In the genomic region with DNA sequence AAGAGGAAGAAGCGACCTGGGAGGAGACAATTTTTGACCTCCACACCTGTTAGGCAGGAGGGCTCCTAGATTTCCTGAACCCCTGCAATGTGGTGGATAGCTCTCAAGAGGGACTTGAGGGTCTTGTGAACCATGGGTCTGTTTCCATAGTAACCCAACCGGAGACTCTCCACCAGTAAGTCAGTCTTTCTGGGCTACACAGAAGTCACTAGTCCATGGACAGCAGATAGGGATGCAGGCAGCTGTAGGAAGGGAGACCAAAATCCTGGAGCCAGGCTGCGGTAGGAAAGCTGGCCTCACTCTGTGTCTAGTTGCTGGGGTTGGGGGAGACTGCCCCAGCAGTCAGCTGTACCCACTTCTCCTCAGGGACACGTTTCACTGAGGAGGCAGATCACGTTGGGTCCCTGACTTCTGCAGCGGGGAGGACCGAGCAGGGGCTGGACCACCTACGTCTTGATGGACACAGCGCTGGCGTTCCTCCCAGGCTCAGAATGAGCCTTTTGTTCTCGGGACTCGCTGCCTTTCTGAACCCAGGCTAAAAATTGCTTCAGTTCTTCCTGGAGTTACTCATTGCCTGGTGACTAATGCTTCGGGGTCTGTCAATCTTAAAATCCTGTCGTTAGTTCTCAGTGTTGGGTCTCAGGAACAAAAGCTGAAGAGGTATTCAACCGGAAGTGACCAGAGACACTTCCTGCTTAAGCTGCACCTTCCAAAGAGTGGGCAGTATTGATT, we compare ENCODE assay signal across 8 mouse cellular contexts. TPM values are rescaled to one million over a fixed set of nuclear protein-coding genes. Genes with fewer than 3 reads are reported as not detected.
DNase-seq lines count a peak whose midpoint lies in the region; ATAC-seq and TF ChIP-seq lines count a peak whose summit lies in the region.
"Had no signal": no experiment of that assay in that cellular context is flagged by ENCODE, and none has a peak within 500 bp of the region (broad histone marks: within the 10 kb centered on the region; RNA-seq: fewer than 3 reads in every experiment).

No protein-coding gene starts in this region.

- H3K4me3 ChIP-seq in lung, embryonic 14.5 days (ENCODE audit: low read depth, low read length): no peak overlapping the region
- H3K4me3 ChIP-seq in embryonic facial prominence, embryonic 12.5 days: no peak overlapping the region
- H3K4me3 ChIP-seq in heart, postnatal 0 days (ENCODE audit: low read depth, low read length): no peak overlapping the region
- H3K4me3 ChIP-seq in midbrain, embryonic 15.5 days: no peak overlapping the region
- H3K4me3 ChIP-seq: liver, embryonic 15.5 days had no signal

- no peak overlapping the region for H3K9ac ChIP-seq in lung, embryonic 14.5 days
- H3K9ac ChIP-seq in embryonic facial prominence, embryonic 12.5 days: no peak overlapping the region
- H3K9ac ChIP-seq in heart, postnatal 0 days (replicated peaks; ENCODE audit: low read depth, low read length): no peak overlapping the region
- H3K9ac ChIP-seq in midbrain, embryonic 15.5 days: no peak overlapping the region
- H3K9ac ChIP-seq: liver, embryonic 15.5 days had no signal

- no peaks in the 10 kb centered on the region for H3K27me3 ChIP-seq in lung, embryonic 14.5 days (ENCODE audit: insufficient read depth, low read length)
- H3K27me3 ChIP-seq in embryonic facial prominence, embryonic 12.5 days: no peaks in the 10 kb centered on the region
- H3K27me3 ChIP-seq in heart, postnatal 0 days (ENCODE audit: control insufficient read depth, insufficient read depth, low read length): no peaks in the 10 kb centered on the region
- no peaks in the 10 kb centered on the region for H3K27me3 ChIP-seq in midbrain, embryonic 15.5 days (replicated peaks)

- no peaks in the 10 kb centered on the region for H3K4me1 ChIP-seq in lung, embryonic 14.5 days (ENCODE audit: insufficient read depth)
- H3K4me1 ChIP-seq in embryonic facial prominence, embryonic 12.5 days: peaks cover 5% of the 10 kb centered on the region; the same call in 1 of the 2 replicates
- no peaks in the 10 kb centered on the region for H3K4me1 ChIP-seq in heart, postnatal 0 days (ENCODE audit: control insufficient read depth, insufficient read depth)
- H3K4me1 ChIP-seq in midbrain, embryonic 15.5 days: 0 out of 2 replicates have a peak, but pooled peaks cover 4% of the 10 kb centered on the region

- no peak for ATAC-seq in lung, embryonic 14.5 days (ENCODE audit: insufficient read depth)
- ATAC-seq in embryonic facial prominence, embryonic 12.5 days (ENCODE audit: insufficient number of reproducible peaks, insufficient read depth, low FRiP score, low TSS enrichment): no peak
- peak; percentile 28; the same call in 1 of the 2 replicates for ATAC-seq in heart, postnatal 0 days (ENCODE audit: insufficient read depth, low read depth)
- peak; percentile 57 for ATAC-seq in midbrain, embryonic 15.5 days (replicated peaks)
- no peak for ATAC-seq in activated CD4-positive, CD25-positive, alpha-beta regulatory T cell, adult 4 months
- no peak for ATAC-seq in erythroblast, adult 5-6 weeks (replicated peaks; ENCODE audit: low FRiP score, poor library complexity, severe bottlenecking)

- peak overlapping the region; percentile 22 for H3K27ac ChIP-seq in lung, embryonic 14.5 days (ENCODE audit: low read depth)
- H3K27ac ChIP-seq in embryonic facial prominence, embryonic 12.5 days: peak overlapping the region; percentile 57; the same call in 1 of the 2 replicates
- peak overlapping the region; percentile 36 for H3K27ac ChIP-seq in heart, postnatal 0 days (ENCODE audit: low read depth)
- H3K27ac ChIP-seq in midbrain, embryonic 15.5 days: no peak overlapping the region
- H3K27ac ChIP-seq: liver, embryonic 15.5 days had no signal

- H3K36me3 ChIP-seq in lung, embryonic 14.5 days (ENCODE audit: insufficient read depth): no peaks in the 10 kb centered on the region
- no peaks in the 10 kb centered on the region for H3K36me3 ChIP-seq in embryonic facial prominence, embryonic 12.5 days
- no peaks in the 10 kb centered on the region for H3K36me3 ChIP-seq in heart, postnatal 0 days (replicated peaks; ENCODE audit: control insufficient read depth, insufficient read depth, low read length)
- H3K36me3 ChIP-seq in midbrain, embryonic 15.5 days (replicated peaks): no peaks in the 10 kb centered on the region
- H3K36me3 ChIP-seq: liver, embryonic 15.5 days had no signal

- H3K9me3 ChIP-seq in lung, embryonic 14.5 days (ENCODE audit: low read depth, low read length): no peaks in the 10 kb centered on the region
- H3K9me3 ChIP-seq in embryonic facial prominence, embryonic 12.5 days: no peaks in the 10 kb centered on the region
- H3K9me3 ChIP-seq in heart, postnatal 0 days (replicated peaks; ENCODE audit: control insufficient read depth, low read length): no peaks in the 10 kb centered on the region
- no peaks in the 10 kb centered on the region for H3K9me3 ChIP-seq in midbrain, embryonic 15.5 days
- H3K9me3 ChIP-seq: liver, embryonic 15.5 days had no signal

- DNase-seq in lung, embryonic 14.5 days: peak; percentile 56
- DNase-seq in lung, postnatal 4 days: no peak
- DNase-seq in heart, postnatal 0 days (ENCODE audit: low spot score): peak; percentile 56

- TF ChIP-seq EP300 in heart, postnatal 0 days (IDR thresholded peaks at IDR 0.05; ENCODE audit: low read depth): no peak

- 33% methylated on average over 15 of the region's 15 CpGs for WGBS in lung, embryonic 14.5 days
- 23% methylated on average over 15 of the region's 15 CpGs for WGBS in embryonic facial prominence, embryonic 12.5 days
- 28% methylated on average over 15 of the region's 15 CpGs for WGBS in heart, postnatal 0 days
- WGBS in midbrain, embryonic 15.5 days: 37% methylated on average over 15 of the region's 15 CpGs

- H3K4me2 ChIP-seq in lung, embryonic 14.5 days: peak overlapping the region; percentile 27; the same call in 1 of the 2 replicates
- no peak overlapping the region for H3K4me2 ChIP-seq in embryonic facial prominence, embryonic 12.5 days (replicated peaks)
- H3K4me2 ChIP-seq in heart, postnatal 0 days (ENCODE audit: low read depth, low read length): peak overlapping the region; percentile 22; the same call in 1 of the 2 replicates
- H3K4me2 ChIP-seq in midbrain, embryonic 15.5 days: no peak overlapping the region
- H3K4me2 ChIP-seq: liver, embryonic 15.5 days had no signal

- TF ChIP-seq CTCF in lung, embryonic 14.5 days (IDR thresholded peaks at IDR 0.05; ENCODE audit: low read depth): no peak
- no peak for TF ChIP-seq CTCF in heart, postnatal 0 days (IDR thresholded peaks at IDR 0.05; ENCODE audit: low read depth)

RNA-seq across cellular contexts. Expression of gene Pdxk, which starts 6.0 kb away (rescaled TPM):
- 5.9 and 6.9 TPM in 2 replicates for polyA plus RNA-seq in lung, embryonic 14.5 days (2014; fragmentation: Nextera tagmentation; extraction: Ambion mirVana)
- 12.1 and 13.3 TPM in 2 replicates for polyA plus RNA-seq in embryonic facial prominence, embryonic 12.5 days (2016; fragmentation: Nextera tagmentation; extraction: Ambion mirVana)
- 3.7 and 4.5 TPM in 2 replicates for total RNA-seq in heart, postnatal 0 days (2014; rRNA removed; ENCODE audit: low replicate concordance)
- polyA plus RNA-seq in heart, postnatal 0 days (2015; fragmentation: Nextera tagmentation; extraction: Ambion mirVana): 3.8 and 4.6 TPM in 2 replicates
- 48.9 and 52.3 TPM in 2 replicates for polyA plus RNA-seq in midbrain, embryonic 15.5 days (2015; fragmentation: Nextera tagmentation; extraction: Ambion mirVana)
- 1 to 10 TPM; 5.7 to 8.5 TPM for polyA plus RNA-seq in activated CD4-positive, CD25-positive, alpha-beta regulatory T cell, adult 4 months (2017; shearing (Covaris generic))
- total RNA-seq in erythroblast, adult 5-6 weeks (2015; ENCODE audit: low replicate concordance): 2.9 and 6.3 TPM in 2 replicates
- total RNA-seq in erythroblast, adult 5-6 weeks (2017; ENCODE audit: low replicate concordance): 1.4 TPM in 2 replicates

RNA-seq across cellular contexts. Expression of gene Cstb, which starts 45.3 kb away (rescaled TPM):
- 201 and 211 TPM in 2 replicates for polyA plus RNA-seq in lung, embryonic 14.5 days (2014; fragmentation: Nextera tagmentation; extraction: Ambion mirVana)
- polyA plus RNA-seq in embryonic facial prominence, embryonic 12.5 days (2016; fragmentation: Nextera tagmentation; extraction: Ambion mirVana): 185 and 189 TPM in 2 replicates
- total RNA-seq in heart, postnatal 0 days (2014; rRNA removed; ENCODE audit: low replicate concordance): 21.8 and 99.5 TPM in 2 replicates
- polyA plus RNA-seq in heart, postnatal 0 days (2015; fragmentation: Nextera tagmentation; extraction: Ambion mirVana): 149 and 153 TPM in 2 replicates
- 83.9 and 92.7 TPM in 2 replicates for polyA plus RNA-seq in midbrain, embryonic 15.5 days (2015; fragmentation: Nextera tagmentation; extraction: Ambion mirVana)
- 100 to 1,000 TPM; 166 to 179 TPM for polyA plus RNA-seq in activated CD4-positive, CD25-positive, alpha-beta regulatory T cell, adult 4 months (2017; shearing (Covaris generic))
- total RNA-seq in erythroblast, adult 5-6 weeks (2015; ENCODE audit: low replicate concordance): 17.7 and 24.9 TPM in 2 replicates
- total RNA-seq in erythroblast, adult 5-6 weeks (2017; ENCODE audit: low replicate concordance): 3.3 and 10.0 TPM in 2 replicates

RNA-seq across cellular contexts. Expression of gene Olfr1358, which starts 46.5 kb away (rescaled TPM):
- polyA plus RNA-seq in lung, embryonic 14.5 days (2014; fragmentation: Nextera tagmentation; extraction: Ambion mirVana): not detected in 2 replicates
- polyA plus RNA-seq in embryonic facial prominence, embryonic 12.5 days (2016; fragmentation: Nextera tagmentation; extraction: Ambion mirVana): not detected in 2 replicates
- not detected in 2 replicates for total RNA-seq in heart, postnatal 0 days (2014; rRNA removed; ENCODE audit: low replicate concordance)
- polyA plus RNA-seq in heart, postnatal 0 days (2015; fragmentation: Nextera tagmentation; extraction: Ambion mirVana): not detected in 2 replicates
- polyA plus RNA-seq in midbrain, embryonic 15.5 days (2015; fragmentation: Nextera tagmentation; extraction: Ambion mirVana): not detected in 2 replicates
- polyA plus RNA-seq in activated CD4-positive, CD25-positive, alpha-beta regulatory T cell, adult 4 months (2017; shearing (Covaris generic)): not detected
- total RNA-seq in erythroblast, adult 5-6 weeks (2015; ENCODE audit: low replicate concordance): not detected in 2 replicates
- not detected in 2 replicates for total RNA-seq in erythroblast, adult 5-6 weeks (2017; ENCODE audit: low replicate concordance)
- polyA plus RNA-seq: liver, embryonic 15.5 days had no signal

RNA-seq across cellular contexts. Expression of gene Rrp1, which starts 57.9 kb away (rescaled TPM):
- 239 and 249 TPM in 2 replicates for polyA plus RNA-seq in lung, embryonic 14.5 days (2014; fragmentation: Nextera tagmentation; extraction: Ambion mirVana)
- polyA plus RNA-seq in embryonic facial prominence, embryonic 12.5 days (2016; fragmentation: Nextera tagmentation; extraction: Ambion mirVana): 323 and 336 TPM in 2 replicates
- 86.6 and 119 TPM in 2 replicates for total RNA-seq in heart, postnatal 0 days (2014; rRNA removed; ENCODE audit: low replicate concordance)
- polyA plus RNA-seq in heart, postnatal 0 days (2015; fragmentation: Nextera tagmentation; extraction: Ambion mirVana): 169 and 177 TPM in 2 replicates
- polyA plus RNA-seq in midbrain, embryonic 15.5 days (2015; fragmentation: Nextera tagmentation; extraction: Ambion mirVana): 419 and 432 TPM in 2 replicates
- 100 to 1,000 TPM in 1 of 2 experiments, 10 to 100 TPM in 1; 92.2 to 124 TPM for polyA plus RNA-seq in activated CD4-positive, CD25-positive, alpha-beta regulatory T cell, adult 4 months (2017; shearing (Covaris generic))
- total RNA-seq in erythroblast, adult 5-6 weeks (2015; ENCODE audit: low replicate concordance): 4.8 and 17.3 TPM in 2 replicates
- 44.9 and 46.9 TPM in 2 replicates for total RNA-seq in erythroblast, adult 5-6 weeks (2017; ENCODE audit: low replicate concordance)

Comparison
In these comparisons a context has a peak if more than half of its experiments do, and no peak if none do; other contexts are left out.
1. DNase-seq: peak in lung, embryonic 14.5 days (single experiment) and heart, postnatal 0 days (single experiment); none in lung, postnatal 4 days (0 of 2).
2. ATAC-seq: peak in heart, postnatal 0 days (single experiment) and midbrain, embryonic 15.5 days (single experiment); none in lung, embryonic 14.5 days (single experiment), embryonic facial prominence, embryonic 12.5 days (single experiment), activated CD4-positive, CD25-positive, alpha-beta regulatory T cell, adult 4 months (single experiment) and erythroblast, adult 5-6 weeks (single experiment).
3. H3K4me2 ChIP-seq: peak in lung, embryonic 14.5 days (single experiment) and heart, postnatal 0 days (single experiment); none in embryonic facial prominence, embryonic 12.5 days (single experiment) and midbrain, embryonic 15.5 days (single experiment).